Mouse (Mus musculus) R1 (cell line): ENCODE data around the gene Clec1b.

Source experiments
- DNase-seq: peaks from one replicate; pipeline ENCODE4 v3.0.0-alpha.2; 2018; ENCODE audit warnings: low read depth, low spot score

Clec1b gene

GRCm38 (mm10) chr6:129408562-129408961 is 11.5 kb downstream of the Clec1b start, which contains the start of gene Clec9a:
Clec9a (plus strand) TSS chr6:129408862.
- no peak for DNase-seq

- no peak for DNase-seq
Observed at GRCm38 (mm10) chr6:129414177-129414576, 17.1 kb downstream of the Clec1b start.

- no peak for DNase-seq
Observed at GRCm38 (mm10) chr6:129422311-129422710, 25.2 kb downstream of the Clec1b start.

- no peak for DNase-seq
Observed at GRCm38 (mm10) chr6:129423040-129423733, 26.1 kb downstream of the Clec1b start.

GRCm38 (mm10) chr6:129423734-129424072 is 26.6 kb downstream of the Clec1b start:
- peak; percentile 76 for DNase-seq

GRCm38 (mm10) chr6:129425217-129425616 is 28.1 kb downstream of the Clec1b start:
- no peak for DNase-seq

GRCm38 (mm10) chr6:129425812-129426211 is 28.7 kb downstream of the Clec1b start:
- no peak for DNase-seq

- DNase-seq, result no peak
Observed at GRCm38 (mm10) chr6:129427281-129427680, 30.2 kb downstream of the Clec1b start.

GRCm38 (mm10) chr6:129434239-129434638 is 37.1 kb downstream of the Clec1b start:
- no peak for DNase-seq

- no peak for DNase-seq
Observed at GRCm38 (mm10) chr6:129436025-129436424, 38.9 kb downstream of the Clec1b start.

- no peak for DNase-seq
Observed at GRCm38 (mm10) chr6:129438033-129438432, 40.9 kb downstream of the Clec1b start.

GRCm38 (mm10) chr6:129449743-129450142 is 52.6 kb downstream of the Clec1b start:
- DNase-seq, result peak; percentile 16

- no peak for DNase-seq
Observed at GRCm38 (mm10) chr6:129451411-129452039, 54.4 kb downstream of the Clec1b start, which contains the start of gene Clec1a. Clec1a (minus strand) TSS chr6:129452000.
